Mouse (Mus musculus) embryo, embryonic 10 days (tissue): Measurements from ENCODE around the gene Ctcfl.
A peak's percentile ranks its signal among the peaks of the same experiment; 100 is the strongest.
"Not testable (repeated sequence)": the region's sequence is repeated elsewhere in the genome, so short reads cannot be mapped to it uniquely, and the experiment has no call there.

Source experiments
- DNase-seq: peaks from one replicate; pipeline ENCODE4 v3.0.0-alpha.2; 2015; ENCODE audit warnings: low spot score

The Ctcfl gene

DNA sequence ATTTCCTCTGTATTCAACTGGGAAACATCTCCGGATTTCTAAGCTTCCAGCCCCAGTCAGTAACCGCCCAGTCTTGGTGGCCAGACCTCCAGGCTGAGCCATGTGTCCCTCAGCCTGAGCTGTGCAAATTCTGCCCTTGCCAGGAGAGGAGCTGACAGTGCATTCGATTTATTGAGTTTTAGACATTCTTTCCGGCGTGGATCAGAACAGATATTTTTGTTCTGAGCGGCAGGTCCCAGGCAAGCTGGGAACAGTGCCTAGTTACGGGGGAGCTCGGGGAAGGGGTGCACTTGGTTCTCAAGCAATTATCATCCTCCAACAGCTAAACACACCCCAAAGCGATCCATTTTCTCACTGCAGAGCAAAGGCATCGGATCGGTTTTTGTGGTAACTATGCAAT, 24.3 kb upstream of the Ctcfl start:
- no peak for DNase-seq

DNA sequence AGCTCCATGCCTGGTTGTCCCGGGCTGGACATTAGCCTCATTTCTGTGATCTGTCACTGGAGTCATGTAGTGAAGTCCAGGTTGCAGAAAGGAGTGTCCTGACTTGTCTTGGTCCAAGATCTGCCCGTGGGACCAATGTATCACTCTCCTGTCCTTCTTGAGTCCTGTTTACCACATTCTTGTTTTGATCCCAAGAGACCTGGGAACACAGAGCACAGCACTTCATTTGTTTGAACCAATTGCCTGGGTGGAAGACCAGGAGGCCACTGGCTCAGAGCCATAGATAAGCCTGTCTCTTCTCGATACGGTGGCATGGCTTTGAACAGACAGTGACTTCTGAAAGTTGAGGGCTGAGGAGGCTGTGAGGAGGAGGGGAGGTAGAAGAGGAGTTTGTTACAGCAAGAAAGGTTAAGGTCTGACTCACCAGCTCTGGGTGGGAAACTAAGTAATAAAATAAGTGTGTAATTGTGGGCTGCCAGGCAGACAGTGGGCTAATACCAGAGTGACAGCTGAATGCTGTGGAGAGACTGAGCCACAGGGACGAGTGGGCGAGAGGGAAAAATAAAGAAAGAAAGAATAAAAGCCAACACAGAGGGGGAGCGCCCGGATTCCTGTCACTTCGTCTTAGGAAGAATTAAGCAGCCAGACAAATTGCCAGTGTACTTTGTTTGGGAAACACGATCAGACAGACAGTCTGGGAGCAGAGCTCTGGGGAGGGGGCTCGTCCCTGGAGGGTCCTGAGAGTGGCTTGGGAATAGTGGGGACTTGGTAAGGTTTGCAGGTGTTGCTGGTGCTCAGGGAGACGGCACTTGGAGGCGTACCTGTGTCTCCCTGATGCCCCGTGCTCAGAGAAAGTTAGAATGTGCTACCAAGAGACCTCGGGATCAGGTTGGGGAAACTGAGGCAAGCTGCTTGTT, 19.3 kb upstream of the Ctcfl start:
- no peak for DNase-seq

DNA sequence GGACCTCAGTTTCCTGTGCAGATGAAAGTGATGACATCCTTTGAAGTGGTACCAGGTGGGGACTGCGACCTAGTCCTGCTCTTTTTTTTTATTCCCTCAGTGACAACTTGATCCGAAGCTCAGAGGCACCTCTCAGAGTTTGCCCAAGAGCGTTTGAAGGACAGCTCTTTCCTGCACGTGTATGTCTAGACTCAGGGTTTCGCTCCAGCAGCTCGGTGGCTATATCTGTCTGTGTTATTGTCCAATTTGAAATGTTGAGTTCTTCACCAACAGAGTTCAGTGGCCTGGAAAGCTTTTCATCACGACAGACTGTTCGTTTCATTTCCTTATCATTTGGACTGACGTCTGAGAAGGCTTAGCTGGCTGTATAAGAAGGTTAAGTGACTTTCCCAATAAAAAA, 15.4 kb upstream of the Ctcfl start:
- no peak for DNase-seq

DNA sequence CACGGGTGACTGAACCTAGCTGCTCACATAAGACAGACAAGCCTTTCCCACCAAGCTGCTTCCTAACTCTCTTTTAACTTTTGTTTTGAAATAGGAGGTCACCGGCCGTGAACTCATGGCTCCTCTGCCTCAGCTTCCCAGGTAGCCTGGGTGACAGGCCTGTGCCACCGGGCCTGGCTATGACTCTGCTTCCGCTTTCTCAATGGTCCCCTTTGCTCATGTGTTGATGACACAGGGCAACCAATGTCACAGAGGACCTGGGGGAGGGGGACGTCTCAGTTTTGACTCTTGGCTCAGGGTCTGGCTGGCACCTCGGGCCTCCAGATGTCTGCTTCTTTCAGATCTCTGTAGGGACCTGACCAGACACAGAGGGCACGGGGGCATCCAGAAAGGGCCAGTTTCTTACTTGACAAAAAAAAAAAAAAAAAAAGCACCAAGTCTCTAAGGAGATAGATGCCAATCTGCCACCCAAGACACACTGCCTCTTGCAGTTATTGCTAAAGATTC, 13.5 kb upstream of the Ctcfl start:
- no peak for DNase-seq

DNA sequence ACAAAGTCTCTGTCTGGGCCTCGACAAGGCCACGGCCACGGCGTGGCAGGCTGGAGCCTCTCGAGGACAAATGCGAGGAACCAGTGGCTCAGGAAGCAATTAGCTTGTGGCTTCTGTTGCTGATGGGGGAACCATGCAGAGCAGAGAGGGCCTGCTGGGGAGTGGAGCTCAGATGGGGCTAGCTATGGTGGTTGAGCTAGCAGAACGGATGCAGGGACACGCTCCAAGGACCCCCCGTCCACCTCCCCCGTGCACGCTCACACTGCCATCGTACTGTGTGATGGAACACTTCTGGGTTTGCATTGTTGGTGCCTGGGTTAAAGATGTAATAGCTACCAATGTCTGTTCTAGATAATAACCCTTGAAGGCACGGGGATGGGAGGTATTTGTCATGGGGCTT, 12.9 kb upstream of the Ctcfl start:
- no peak for DNase-seq

DNA sequence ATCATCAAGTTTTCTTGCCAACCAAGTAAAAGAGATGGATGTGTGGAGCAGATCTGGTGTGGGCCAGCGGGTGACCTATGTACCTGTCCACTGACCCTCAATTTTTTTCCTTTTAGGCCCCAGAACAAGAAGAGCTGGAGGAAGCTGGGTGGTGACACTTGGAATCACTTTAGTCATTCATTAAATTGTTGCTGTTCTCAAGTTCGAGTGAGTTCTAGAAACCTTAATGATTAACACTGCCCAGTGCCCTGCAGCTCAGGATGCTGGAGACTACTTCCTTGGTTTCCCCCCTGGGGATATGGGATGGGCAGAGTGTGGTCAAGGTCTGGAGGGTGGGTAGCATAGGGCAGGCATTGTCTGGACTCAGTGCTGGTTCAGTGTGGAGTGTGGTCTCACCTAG, 9.8 kb upstream of the Ctcfl start:
- no peak for DNase-seq

DNA sequence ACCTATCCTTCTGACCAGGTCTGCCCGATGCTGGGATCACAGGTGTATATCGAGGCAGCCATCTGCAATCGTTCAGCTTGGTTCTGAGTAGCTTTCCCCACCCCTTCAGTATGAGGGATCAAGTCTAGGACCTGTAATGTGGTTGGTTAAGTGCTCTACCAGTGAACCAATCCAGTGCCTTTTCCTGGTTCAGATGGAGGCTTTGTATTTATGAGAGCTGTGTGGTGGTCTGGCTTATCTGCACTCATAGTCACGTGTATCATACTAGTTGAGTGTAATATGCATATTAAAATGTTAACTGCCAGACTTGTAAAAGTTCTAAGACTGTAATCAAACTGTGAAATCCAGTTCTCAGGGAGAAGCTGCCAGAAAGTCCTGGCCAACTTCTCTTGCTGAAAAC, 7.1 kb upstream of the Ctcfl start:
- no peak for DNase-seq

DNA sequence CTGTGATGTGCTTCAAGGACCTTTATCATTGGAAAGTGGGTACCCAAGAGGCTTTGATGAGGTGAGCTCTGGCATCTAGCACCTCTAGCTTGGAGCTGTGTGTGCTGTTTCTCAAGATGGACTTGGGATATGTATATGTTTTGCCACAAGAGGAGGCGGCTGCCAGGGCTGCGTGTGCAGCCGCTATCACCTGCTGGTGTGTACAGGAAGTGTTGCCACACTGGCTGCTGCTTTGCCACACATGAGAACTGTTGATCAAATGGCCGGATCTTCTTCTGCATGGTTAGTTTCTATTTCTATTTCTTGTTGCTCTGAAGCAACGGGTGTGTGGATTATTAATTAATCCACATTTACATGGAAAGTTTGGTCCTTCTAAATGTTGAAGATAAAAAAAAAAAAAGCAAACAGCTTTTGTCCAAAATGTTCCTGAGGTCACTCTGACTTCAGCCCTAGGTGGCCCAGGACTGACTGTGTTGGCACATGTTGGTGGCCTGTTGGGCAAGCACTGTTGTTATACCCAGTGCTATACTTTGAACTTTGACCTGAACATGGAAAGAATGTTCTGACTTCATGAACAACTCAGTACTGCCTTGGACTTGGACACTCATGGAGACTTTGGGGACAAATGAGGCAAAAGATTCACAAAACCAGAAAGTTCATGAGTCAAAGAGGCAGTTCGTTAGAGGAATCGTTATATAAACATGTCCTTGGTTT, 4.9 kb upstream of the Ctcfl start:
- no peak for DNase-seq

DNA sequence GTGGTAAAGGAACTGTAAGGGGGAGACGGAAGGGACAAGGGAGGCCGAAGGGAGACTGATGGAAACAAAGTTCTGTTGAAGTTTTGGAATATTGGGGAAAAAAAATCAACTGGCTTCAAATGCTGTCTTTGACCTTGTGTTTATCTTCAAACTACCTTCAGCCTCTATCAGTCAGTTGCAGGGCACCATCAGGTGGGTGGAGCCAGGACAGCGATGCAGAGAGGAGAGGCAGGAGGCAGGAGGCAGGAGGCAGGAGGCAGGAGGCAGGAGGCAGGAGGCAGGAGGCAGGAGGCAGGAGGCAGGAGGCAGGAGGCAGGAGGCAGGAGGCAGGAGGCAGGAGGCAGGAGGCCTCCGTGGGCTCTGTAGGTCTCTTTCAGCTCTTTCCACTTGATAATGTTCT, 792 bp upstream of the Ctcfl start:
- DNase-seq = not testable (repeated sequence)

DNA sequence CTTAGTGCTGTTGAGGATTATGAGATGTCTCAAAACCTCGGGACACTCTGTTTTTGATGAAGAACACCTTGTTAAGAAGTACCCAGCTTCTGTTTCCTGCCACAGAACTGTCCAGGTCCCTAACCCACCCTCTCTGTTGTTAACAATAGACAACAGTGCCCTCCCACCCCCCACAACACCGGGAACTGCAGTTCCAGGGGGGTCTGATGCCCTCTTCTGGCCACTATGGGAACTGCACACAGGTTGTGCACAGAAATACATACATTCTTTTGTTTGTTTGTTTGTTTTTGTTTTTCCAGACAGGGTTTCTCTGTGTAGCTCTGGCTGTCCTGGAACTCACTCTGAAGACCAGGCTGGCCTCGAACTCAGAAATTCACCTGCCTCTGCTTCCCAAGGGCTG, 5.5 kb downstream of the Ctcfl start:
- not testable (repeated sequence) for DNase-seq

DNA sequence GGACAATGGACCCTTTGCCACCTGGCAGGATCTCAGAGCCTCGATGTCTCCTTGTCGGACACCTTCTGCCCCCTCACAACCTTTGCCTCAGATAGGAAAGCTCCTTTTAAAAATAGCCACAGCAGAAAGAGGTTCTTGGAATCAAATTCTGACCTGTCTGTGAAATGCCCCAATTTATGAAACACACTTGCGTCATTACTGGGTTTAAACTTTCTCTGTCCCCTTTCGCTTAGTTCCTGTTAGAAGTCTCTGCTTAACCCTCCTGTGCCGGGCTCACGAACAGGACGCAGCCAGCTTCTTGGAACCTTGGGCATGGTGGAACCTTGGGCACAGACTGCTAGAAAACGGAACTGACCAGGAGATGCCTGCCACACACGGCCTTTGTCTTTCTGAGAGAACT, 8.8 kb downstream of the Ctcfl start:
- no peak for DNase-seq

DNA sequence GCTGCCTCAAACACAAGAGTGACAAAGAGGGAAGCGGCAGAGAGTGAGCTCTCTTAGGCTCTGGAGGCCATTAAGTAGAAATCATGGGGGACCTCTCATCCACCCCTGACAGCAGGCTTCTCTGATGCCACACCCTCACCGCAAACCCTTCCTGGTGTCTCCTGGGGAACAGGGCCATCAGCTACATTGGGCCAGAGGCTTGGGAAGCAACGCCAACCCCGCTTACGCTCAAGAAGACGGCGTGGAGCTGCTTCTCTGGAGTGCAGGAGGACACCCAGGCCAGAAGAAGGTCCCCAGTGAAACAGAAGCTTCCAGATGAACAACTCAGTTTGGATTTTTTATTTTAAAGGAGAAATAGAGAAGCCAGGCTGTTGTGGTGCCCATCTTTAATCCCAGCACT, 9.8 kb downstream of the Ctcfl start:
- DNase-seq = no peak

DNA sequence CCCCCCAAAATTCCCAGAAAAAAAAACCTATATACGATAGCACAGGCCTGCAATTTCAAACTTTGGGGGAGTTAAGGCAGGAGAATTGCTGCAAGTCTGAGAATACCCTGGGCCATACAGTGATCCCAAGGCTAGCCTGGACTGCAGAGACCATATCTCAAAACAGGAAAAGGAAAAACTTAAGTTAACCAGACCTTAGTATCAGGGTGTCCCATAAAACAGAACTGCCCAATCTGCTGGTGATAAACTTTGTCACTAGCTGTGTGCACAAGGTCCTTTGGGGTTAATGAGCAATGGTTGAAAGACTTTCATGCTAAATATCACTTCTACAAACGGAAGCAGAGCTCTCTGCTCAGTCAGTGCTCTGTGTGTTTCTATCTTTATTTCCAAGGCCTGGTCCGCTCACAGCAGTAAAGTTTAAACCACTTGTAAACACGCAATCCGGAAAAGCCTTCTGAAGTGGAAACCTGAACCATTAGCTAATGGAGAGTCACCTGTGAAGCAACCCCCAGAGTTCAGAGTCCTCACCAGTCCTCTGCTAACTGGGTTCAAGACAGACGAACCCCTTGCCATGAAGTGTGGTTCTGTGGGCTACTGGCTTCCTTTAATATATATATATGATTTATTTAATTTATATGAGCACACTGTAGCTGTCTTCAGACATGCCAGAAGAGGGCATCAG, 10.7 kb downstream of the Ctcfl start:
- DNase-seq = no peak

DNA sequence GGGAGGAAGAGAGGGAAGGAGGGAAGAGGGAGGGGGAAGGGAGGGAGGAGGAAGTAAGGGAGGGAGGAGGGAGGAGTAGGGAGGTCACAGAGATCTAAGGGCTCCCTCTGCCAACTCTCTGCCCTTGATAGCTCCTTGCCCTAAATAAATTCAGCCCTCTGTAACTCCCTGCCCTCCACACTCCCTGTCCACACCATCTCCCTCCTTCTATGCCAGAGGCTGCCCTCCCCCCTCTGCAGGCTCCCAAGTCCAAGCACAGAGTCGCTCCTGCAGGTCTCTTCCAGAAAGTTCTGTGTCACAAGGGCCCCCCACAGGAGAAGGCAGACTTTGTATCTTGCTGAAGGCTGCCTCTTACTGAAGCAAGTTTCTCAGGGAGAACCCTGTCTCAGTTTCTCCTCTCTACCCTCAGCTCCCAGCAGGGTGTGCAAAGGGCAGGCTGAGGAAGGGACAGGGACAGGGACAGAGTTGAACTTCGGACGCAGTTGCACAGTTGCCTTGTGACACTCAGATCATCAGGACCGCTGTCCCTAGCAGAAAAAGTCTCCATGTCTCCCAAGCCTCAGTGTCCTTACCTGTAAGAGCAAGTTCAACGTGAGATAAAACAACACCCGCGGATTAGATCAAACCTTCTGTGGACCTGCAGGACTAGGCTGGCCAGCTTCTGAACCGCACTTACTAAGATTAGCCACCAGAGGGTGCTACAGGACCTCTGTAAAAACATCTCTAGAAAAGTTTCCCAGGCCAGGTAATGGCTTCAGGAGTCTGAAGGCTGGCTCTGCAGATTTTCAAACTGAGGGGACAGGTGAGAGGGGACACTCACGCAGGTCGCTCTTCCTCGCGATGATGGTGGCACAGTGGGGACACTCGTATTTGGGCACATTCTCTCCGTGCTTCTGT, 12.2 kb downstream of the Ctcfl start:
- peak; percentile 75 for DNase-seq

DNA sequence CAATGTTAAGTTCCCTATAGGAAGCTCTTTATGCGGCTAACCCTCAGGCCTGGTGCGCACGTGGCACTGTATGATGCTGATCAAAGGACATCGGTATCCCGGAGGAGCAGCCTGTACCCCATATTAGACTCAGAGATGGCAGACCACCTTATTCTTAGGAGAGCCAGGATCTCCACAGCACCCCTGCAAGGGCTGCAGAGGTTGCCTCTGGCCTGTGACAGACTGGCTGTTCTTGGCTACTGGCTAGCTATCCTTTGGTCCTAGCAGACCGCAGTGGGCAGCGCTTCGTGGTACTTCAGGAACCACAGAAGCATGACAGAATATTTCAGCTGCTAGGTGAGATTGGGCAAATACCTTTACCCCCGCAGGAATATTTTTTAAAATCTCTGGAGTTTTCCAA, 12.9 kb downstream of the Ctcfl start:
- no peak for DNase-seq

DNA sequence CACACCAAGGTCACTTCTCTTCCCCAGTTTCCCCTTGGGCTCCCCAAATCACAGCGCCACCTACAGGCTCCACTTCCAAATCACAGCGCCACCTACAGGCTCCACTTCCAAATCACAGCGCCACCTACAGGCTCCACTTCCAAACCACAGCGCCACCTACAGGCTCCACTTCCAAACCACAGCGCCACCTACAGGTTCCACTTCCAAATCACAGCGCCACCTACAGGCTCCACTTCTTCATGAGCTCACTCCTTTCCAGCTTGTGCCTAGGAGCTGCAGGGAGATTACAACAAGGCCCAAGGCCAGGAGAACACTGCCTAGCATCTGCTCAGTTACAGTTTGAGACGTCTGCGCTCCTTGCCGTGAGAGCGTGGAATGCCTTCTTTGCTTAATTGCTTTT, 22.0 kb downstream of the Ctcfl start:
- not testable (repeated sequence) for DNase-seq

DNA sequence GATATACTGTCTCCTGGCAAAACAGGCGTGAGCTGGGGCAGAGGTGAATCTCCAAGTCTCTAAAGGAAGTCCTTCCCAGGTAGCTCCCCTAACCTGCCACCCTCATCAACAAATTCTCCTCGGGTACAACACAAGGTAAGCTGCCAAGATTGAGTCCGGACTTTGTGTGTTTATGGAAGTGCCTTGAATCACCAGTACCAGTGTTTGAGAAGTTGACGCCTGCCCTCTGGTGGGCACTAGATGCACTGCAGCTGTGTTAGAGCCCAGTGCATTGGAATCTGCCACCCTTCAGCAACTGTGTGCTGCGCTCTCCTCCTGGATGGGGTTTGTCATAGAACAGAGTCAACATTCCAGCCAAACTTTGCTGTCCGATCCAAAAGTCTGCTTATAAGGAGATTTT, 29.9 kb downstream of the Ctcfl start:
- DNase-seq = peak; percentile 94

DNA sequence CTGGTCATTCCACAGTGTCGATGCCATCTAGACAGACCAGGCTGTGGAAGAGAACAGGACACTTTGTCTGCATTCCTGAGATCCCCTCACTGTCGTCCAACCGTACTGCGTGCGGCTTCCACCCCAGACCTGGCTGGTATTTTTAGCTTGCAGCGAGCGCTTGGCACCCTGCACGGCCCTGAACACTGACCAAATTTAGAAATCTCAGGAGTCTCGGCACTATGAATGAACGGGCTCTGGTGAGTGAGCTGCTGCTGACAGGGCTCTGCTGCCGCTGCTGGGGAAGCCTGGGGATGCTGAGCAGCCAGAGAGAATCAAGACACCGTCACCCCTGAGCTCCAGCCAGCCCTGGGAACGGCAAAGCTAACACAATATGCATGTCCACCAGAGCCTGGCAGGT, 31.9 kb downstream of the Ctcfl start:
- DNase-seq = no peak

DNA sequence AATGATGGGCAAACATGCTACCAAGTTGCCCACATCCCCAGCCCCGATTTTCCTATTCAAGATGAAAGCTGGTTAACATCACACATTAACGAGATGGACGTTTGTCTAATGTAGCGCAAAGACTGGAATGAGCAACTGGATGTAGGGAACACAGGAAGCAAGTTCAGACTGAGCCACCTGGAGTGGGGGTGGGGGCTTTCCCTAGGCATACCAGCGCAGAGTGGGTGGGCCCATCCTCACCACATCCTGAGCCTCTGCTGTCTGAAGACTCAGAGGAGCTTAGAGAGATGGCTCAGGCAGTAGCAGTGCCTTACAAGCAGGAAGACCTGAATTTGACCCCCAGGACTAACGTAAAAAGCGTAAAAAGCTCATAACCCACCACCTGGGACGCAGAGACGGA, 33.6 kb downstream of the Ctcfl start:
- DNase-seq = no peak

DNA sequence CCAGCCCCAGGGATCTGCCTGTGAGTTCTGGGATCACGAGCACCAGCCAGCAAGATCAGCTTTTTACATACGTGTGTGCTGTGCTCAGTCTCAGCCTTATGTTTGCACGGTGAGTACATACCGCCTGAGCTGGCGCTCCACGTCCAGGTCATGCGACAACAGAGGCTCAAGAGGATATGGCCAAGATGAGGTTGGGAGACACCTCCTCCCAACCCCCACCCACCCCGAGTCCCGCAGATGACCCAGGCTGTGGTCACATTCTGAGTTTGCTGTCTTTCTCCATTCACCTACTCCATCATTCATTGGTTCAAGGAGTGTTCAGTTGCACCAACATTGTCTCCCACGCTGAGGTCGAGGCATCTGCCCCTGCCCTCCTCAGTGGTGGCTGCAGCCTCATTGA, 34.5 kb downstream of the Ctcfl start:
- DNase-seq = no peak

DNA sequence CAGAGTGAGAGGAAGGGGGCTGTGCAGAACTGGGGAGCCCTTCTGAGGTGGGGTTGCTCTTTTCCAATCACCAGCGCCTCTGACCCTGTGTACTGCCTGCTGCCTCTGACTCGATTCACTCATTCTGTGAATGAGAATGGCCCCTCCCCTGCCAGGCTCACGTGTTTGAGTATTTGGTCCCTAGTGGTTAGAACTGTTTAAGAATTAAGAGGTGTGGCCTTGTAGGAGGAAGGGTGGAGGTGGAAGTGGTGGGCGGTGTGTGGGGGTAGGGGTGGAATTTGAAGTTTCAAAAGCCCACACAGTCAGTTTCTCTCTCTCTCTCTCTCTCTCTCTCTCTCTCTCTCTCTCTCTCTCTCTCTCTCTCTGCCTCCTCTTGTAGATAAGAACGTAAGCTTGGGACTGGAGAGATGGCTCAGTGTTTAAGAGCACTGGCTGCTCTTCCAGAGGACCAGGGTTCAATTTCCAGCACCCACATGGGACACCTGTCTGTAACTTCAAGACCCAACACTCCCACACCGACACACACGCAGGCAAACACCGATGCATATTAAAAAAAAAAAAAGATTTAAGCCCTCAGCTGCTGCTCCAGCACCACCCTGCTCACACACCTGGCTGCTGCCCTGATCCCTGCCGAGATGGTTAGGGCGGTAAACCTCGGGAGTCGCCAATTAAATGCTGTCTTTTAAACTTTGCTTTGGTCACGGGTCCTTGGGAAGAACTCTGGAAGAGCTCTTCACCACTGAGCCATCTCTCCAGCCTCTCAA, 35.4 kb downstream of the Ctcfl start:
- peak; percentile 74 for DNase-seq
